Mouse (Mus musculus): ENCODE measurements around the gene Nucks1.
A peak's percentile ranks its signal among the peaks of the same experiment; 100 is the strongest.

Gene Nucks1

GRCm38 (mm10) chr1:131919052-131919451 lies 8.7 kb downstream of the Nucks1 start:
- no peak for DNase-seq (ENCODE audit: low spot score in 2 of 2)

- DNase-seq (ENCODE audit: low spot score in 2 of 2) = no peak
Observed at GRCm38 (mm10) chr1:131922100-131922499, 11.8 kb downstream of the Nucks1 start.

- no peak for DNase-seq (ENCODE audit: low spot score in 2 of 2)
Observed at GRCm38 (mm10) chr1:131933471-131933870, 23.1 kb downstream of the Nucks1 start.

GRCm38 (mm10) chr1:131937659-131938305 lies 27.4 kb downstream of the Nucks1 start:
- DNase-seq (ENCODE audit: low spot score in 2 of 2) = peak; percentile 16 to 69

GRCm38 (mm10) chr1:131938811-131939210 lies 28.5 kb downstream of the Nucks1 start:
- no peak for DNase-seq (ENCODE audit: low spot score in 2 of 2)

- DNase-seq (ENCODE audit: low spot score in 2 of 2) = no peak
Observed at GRCm38 (mm10) chr1:131940711-131941244, 30.4 kb downstream of the Nucks1 start.

GRCm38 (mm10) chr1:131941501-131941900 lies 31.2 kb downstream of the Nucks1 start:
- DNase-seq (ENCODE audit: low spot score in 2 of 2) = no peak

- no peak for DNase-seq (ENCODE audit: low spot score in 2 of 2)
Observed at GRCm38 (mm10) chr1:131942621-131943590, 32.6 kb downstream of the Nucks1 start.

- no peak for DNase-seq (ENCODE audit: low spot score in 2 of 2)
Observed at GRCm38 (mm10) chr1:131945674-131946440, 35.5 kb downstream of the Nucks1 start.

GRCm38 (mm10) chr1:131946462-131947215 lies 36.3 kb downstream of the Nucks1 start:
- DNase-seq (ENCODE audit: low spot score in 2 of 2) = no peak

- DNase-seq (ENCODE audit: low spot score in 2 of 2) = no peak
Observed at GRCm38 (mm10) chr1:131947997-131948525, 37.7 kb downstream of the Nucks1 start.

GRCm38 (mm10) chr1:131954242-131954865 lies 44.0 kb downstream of the Nucks1 start:
- DNase-seq (ENCODE audit: low spot score in 2 of 2) = peak; percentile 19 to 30

GRCm38 (mm10) chr1:131955131-131955757 lies 44.9 kb downstream of the Nucks1 start:
- DNase-seq (ENCODE audit: low spot score in 2 of 2) = no peak

GRCm38 (mm10) chr1:131957416-131957815 lies 47.1 kb downstream of the Nucks1 start:
- no peak for DNase-seq (ENCODE audit: low spot score in 2 of 2)

- DNase-seq (ENCODE audit: low spot score in 2 of 2) = no peak
Observed at GRCm38 (mm10) chr1:131961004-131961403, 50.7 kb downstream of the Nucks1 start.

GRCm38 (mm10) chr1:131962606-131963084 lies 52.3 kb downstream of the Nucks1 start, which contains the start of gene Slc45a3:
Gene Slc45a3 (plus strand): TSS chr1:131962967.
- no peak for DNase-seq (ENCODE audit: low spot score in 2 of 2)

GRCm38 (mm10) chr1:131963085-131963951 lies 53.0 kb downstream of the Nucks1 start:
- no peak for DNase-seq (ENCODE audit: low spot score in 2 of 2)

GRCm38 (mm10) chr1:131964100-131964499 lies 53.8 kb downstream of the Nucks1 start:
- no peak for DNase-seq (ENCODE audit: low spot score in 2 of 2)

GRCm38 (mm10) chr1:131964580-131964979 lies 54.2 kb downstream of the Nucks1 start:
- DNase-seq (ENCODE audit: low spot score in 2 of 2) = no peak

Data from thymus, postnatal 10 days (tissue).